Mouse (Mus musculus): ENCODE measurements around the gene Pln. TPM values are rescaled to one million over a fixed set of nuclear protein-coding genes. Genes with fewer than 3 reads are reported as not detected.

Pln gene
- under 1 TPM; 0.27 to 0.51 TPM for total RNA-seq (2021)
- long read RNA-seq, experiment 1, partial matches to known transcripts: 0 of 1 reads
- long read RNA-seq, experiment 1, other reads (novel, unspliced or antisense): 0 of 1 reads
- long read RNA-seq, experiment 2, partial matches to known transcripts: 0 of 1 reads
- long read RNA-seq, experiment 2, other reads (novel, unspliced or antisense): 0 of 1 reads

- no peak for DNase-seq
These were observed at the start of gene Pln for GRCm38 (mm10) chr10:53337162-53337923. TSS of gene Pln (plus strand) at chr10:53337667.

DNA sequence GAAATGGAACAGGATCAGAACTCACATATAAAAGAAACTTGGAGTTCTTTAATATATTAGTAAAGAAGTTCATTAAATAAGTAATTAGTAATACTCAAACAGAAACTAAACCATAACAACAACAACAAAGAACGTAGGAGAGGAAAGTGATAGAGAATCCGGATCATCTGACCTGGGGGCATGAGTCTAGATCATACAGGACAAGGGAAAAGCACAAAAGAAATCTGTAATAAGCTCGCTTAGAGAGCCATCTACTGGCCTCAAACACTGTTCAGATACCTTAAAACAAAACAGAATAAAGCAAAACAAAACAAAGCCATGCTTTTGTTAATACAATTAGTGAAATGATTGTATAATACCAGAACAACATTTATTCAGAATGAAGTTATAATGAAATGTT is 31.6 kb upstream of the Pln start:
- no peak for DNase-seq

- no peak for DNase-seq
These were observed 30.8 kb upstream of the Pln start for GRCm38 (mm10) chr10:53306674-53307073.

DNA sequence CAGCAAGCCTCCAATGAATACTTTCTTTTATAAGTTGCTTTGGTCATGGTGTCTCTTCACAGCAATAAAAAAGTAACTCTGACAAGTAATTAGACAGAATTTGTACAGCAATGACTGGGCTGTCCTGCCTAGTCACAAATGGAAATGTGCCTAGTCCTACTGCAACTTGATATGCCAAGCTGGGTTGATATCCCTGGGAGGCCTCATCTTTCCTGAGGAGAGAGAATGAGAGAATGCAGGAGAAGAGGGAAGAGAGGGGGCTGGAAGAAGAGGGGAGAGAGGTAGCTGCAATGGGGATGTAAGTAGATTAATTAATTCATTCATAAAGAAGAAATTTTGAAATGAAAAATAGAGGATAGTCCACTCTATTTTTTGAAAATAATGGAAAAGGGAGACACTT is 14.1 kb upstream of the Pln start:
- no peak for DNase-seq

DNA sequence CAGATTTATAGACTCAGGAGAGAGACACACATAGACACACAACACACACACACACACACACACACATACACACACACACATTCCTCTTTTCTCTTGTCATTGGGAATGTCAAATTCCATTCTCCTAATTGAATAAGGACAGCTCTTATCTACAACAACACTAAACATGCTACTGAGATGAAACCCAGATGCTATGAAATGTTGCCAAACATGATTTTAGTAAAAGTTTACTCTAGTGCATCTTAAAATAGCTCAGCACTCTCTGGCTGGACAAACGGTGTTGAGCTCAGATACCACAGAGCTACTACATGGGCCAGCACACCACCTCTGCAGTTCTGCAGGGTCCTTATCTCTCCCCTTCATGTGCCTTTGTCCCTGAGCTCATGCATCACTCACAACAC is 12.8 kb upstream of the Pln start:
- no peak for DNase-seq

DNA sequence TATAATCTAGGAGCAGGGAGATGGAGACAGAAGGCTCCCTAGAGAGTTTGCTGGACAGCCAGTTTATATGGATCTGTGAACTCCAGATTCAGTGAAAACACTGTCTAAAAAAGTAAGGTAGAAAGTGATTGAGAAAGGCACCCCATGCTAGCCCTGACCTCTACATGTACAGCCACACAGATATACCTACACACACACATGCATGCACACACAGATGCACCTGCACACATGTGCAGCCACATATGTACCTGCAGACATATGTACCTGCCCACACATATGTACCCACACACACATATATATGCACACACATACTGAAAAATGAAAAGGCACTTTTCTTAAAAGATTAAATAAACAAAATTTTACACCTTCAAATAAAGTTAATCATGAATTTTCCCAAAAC is 11.1 kb upstream of the Pln start:
- no peak for DNase-seq

- no peak for DNase-seq
These were observed 8.2 kb upstream of the Pln start for GRCm38 (mm10) chr10:53329257-53329656.

- no peak for DNase-seq
These were observed 4.7 kb upstream of the Pln start for GRCm38 (mm10) chr10:53332752-53333151.

GRCm38 (mm10) chr10:53335266-53335665 is 2.2 kb upstream of the Pln start:
- no peak for DNase-seq

- no peak for DNase-seq
These were observed 1.5 kb upstream of the Pln start for GRCm38 (mm10) chr10:53335974-53336373.

DNA sequence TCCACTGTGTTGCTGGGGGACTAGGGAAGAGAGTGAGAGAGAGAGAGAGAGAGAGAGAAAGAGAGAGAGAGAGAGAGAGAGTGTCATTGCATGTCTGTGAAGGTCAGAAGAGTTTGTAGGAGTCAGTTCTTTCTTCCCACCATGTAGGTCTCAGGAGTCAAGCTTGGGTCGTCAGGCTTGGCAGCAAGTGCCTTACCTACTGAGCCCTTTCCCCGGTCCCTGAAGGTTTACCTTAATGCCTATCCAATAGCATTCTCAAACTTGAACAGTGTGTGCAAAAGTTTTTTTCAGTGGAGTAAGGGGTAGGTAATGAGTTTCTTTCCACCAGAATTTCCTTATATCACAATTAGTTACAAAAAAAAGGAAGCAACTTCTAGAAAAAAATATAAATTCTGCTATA is 1.6 kb downstream of the Pln start:
- no peak for DNase-seq

DNA sequence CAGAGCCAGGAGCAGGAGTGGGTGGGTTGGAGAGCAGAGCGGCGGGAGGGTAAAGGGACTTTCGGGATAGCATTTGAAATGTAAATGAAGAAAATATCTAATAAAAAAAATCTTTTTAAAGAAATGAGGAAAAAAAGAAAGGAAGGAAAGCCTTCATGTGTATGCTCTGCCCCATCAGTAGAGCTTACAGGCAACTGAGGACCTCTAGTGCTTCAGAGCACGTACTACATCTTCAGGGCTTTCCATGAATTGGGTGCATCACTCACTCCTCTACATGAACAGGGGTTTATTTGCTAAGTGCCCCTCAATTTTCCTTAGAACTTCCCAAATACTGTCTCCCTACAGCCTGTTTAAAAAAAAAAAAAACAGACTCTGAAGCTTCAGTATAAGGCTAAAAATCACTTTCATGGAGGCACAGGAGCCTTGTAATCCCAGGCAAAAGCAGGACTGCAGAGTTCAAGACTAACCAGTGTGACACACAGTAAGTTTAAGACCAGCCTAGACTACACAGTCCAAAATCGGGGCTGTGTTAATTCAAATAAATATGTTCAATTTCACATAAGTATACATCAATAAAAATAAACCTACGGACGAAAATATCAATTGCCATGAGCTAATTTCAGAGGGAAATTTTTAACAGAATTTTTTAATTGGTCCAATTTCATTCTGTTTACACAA is 4.0 kb downstream of the Pln start:
- DNase-seq: peak; percentile 15

DNA sequence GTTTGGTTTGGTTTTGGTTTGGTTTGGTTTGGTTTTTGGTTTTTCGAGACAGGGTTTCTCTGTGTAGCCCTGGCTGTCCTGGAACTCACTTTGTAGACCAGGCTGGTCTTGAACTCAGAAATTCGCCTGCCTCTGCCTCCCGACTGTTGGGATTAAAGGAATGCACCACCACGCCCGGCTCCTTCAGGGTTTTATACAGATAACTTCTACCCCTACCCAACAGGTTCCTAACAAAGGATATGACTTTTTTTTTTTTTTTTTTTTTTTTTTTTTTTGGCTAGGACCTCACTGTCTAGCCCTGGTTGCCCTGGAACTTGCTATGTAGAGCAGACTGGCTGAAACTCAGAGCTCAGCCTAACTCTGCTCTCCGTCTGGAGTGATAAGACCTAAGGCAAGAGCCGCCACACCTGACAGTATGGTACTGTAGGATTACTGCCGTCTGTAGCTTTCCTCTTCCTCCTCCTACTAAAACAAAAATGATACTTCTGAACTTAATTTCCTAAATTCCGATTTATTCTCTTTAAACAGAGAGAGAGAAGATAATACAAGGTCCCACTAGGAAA is 4.8 kb downstream of the Pln start:
- DNase-seq: no peak

- no peak for DNase-seq
These were observed 5.9 kb downstream of the Pln start for GRCm38 (mm10) chr10:53343384-53343783.

DNA sequence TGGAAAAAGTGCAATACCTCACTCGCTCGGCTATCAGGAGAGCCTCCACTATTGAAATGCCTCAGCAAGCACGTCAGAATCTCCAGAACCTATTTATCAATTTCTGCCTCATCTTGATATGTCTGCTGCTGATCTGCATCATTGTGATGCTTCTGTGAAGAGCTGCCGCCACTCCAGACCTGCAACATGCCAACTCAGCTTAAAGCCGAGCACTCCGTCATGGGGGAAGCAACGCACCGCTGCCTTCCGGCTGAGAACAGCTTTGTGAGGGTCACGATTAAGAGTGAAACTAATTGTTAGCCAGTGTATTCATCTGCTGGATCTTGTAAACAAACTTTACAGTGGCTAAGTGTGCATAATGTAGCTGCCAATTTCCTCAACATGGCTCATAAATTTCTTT is 6.4 kb downstream of the Pln start:
- no peak for DNase-seq

DNA sequence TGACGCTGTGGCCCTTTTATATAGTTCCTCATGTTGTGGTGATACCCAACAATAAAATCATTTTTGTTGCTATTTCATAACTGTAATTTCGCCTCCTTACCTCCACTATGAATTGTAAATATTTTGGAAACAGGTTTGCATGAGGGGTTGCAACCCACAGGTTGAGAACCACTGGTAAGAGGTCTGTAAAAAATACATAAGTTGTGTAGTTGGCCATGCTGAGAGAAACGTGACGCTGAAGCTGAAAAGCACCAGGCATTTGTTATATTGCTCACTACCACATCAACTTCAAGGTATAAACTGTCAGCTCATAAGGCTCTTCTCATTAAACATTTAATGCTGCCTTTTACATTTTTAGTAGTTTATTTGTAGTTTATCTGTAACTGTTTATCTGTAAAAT is 8.0 kb downstream of the Pln start:
- DNase-seq: no peak

DNA sequence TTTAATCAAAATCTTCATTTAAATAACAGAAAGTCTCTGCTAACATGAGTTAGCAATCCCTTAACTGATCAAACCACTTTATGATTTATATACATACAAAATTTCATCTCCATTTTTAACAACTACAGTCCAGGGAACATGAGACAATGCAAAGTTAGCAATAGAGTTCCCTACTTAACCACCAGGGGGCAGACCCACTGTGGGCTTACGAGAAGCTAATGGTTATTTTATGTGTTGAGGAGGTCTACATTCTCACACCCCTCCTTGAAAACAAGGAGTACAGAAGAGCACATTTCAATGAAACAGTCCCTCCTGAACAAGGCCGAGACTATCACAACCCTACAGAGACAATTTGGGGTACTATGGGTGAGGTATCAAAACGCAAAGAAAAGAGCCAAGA is 9.0 kb downstream of the Pln start:
- DNase-seq: peak; percentile 66

DNA sequence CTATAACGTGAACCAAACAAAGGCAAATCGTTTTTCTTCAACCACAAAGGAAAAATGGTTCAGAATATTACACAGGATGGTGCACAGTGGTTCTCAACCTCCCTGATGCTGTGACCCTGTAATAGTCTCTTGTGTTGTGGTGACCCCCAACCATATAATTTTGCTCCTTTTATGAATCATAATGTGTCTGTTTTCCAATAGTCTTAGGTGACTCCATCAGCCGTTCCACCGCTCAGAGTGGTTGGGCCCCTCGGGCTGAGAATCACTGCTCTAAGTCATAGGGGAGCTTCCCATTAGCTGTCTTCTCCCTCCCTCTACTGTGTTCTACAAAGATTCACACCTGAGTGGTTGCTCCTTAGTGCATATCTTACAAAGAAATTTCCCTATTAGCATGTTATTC is 9.4 kb downstream of the Pln start:
- DNase-seq: no peak

- peak; percentile 59 for DNase-seq
These were observed 10.6 kb downstream of the Pln start for GRCm38 (mm10) chr10:53347787-53348755.

- no peak for DNase-seq
These were observed 11.8 kb downstream of the Pln start for GRCm38 (mm10) chr10:53349254-53349653.

DNA sequence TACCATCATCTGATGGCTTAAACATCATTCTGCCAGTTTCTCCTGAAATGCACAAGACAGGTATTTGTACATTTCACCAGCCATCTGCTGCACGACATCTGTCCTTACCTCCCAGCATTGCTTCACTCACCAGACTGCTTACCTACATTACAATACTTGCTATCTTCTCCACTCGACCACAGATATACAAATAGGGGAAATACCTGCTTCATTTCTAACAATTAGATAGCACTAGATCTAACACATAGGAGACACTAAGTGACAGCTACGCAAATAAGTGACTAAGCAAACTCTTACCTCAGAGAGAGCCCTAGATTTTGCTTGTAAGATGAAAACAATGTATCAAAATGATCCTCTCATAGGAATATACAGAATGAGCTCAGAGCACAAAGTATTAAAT is 16.2 kb downstream of the Pln start:
- no peak for DNase-seq

GRCm38 (mm10) chr10:53359016-53359415 is 21.5 kb downstream of the Pln start:
- no peak for DNase-seq
